Mouse (Mus musculus): ENCODE measurements around the gene Manea.

- TF ChIP-seq POLR2A (IDR thresholded peaks at IDR 0.05; ENCODE audit: low read depth, low read length): no peak
- TF ChIP-seq CTCF (IDR thresholded peaks at IDR 0.05; ENCODE audit: extremely low read depth, insufficient read depth, insufficient read length, insufficient replicate concordance): no peak
Measured at GRCm38 (mm10) chr4:26345741-26346442, 799 bp downstream of the Manea start.

Data from spleen, adult 2 months (tissue).